Mouse (Mus musculus) embryo, embryonic 10 days (tissue): ENCODE results near the gene Coro2a.
A peak's percentile ranks its signal among the peaks of the same experiment; 100 is the strongest.

Experiments used
- DNase-seq: peaks from one replicate; pipeline ENCODE4 v3.0.0-alpha.2; 2015; ENCODE audit warnings: low spot score

Coro2a gene

DNA sequence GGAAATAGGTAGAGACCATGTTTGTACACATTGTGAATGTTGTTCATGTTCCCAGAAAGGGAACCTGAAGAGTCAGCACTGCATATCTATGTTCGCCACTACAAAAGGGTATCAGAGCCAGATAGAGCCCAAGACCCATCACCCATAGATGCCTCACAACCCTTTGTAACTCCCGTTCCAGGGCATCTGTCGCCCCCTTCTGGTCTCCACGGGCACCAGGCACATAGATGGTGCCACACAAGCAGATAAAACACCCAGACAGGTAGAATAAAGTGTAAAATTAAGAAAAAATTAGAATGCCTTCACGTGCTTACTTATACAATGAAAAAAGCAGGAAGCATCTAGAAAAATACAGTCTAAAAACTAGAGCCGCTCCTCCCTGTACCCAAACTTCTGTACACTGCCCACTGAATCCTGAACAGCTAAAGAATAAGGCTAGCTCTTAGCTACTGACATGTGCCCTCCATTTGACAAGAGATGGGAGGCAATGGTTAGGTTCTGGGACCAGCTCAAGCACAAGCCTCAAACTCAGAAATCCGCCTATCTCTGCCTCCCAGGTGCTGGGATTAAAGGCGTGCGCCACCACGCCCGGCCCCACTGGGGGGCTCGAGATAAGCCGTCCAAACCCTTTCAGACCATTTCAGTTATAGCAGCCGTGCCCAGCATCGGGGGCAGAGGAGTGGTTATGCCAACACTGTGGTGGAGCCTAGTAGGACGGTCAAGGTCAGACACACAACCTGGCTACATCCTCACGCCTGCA is 75.0 kb downstream of the Coro2a start:
- DNase-seq: no peak

DNA sequence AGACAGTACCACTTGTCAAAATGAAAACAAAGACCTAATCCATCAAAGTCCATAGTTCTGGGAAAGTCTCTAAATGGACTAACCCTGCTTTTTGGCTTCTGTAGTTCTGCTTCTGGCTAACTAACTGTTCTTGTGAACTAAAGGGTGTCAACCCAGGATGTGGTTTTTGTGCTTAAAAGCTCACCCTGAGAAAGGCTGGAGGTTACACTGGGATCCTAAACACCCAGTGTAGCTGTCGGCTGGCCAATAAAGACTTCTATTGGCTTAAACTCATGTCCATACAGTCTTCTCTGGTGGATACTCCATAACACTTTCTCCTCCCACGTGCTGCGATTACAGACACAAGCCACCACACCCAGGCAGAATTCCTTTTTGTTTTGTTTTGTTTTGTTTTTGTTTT is 75.8 kb downstream of the Coro2a start:
- DNase-seq: no peak

DNA sequence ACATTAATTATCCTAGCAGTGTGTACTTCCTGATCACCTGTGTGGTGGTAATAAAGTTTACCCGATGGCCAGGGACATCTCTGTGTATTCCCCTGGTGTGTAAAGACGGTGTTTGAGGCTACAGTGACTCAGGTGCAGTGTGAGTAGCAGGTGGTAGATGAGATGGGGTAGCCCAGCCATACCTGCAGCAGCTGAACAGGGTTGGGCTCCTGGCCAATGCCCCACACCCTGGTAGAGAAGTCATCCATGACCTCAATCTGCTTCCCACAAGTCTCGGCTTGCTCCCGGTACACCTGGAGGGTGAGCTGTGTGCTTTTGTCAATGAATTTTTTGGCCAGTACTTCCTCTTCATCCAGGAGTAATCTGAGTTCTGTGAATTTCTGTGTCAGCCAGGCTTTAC is 78.7 kb downstream of the Coro2a start:
- DNase-seq: no peak

DNA sequence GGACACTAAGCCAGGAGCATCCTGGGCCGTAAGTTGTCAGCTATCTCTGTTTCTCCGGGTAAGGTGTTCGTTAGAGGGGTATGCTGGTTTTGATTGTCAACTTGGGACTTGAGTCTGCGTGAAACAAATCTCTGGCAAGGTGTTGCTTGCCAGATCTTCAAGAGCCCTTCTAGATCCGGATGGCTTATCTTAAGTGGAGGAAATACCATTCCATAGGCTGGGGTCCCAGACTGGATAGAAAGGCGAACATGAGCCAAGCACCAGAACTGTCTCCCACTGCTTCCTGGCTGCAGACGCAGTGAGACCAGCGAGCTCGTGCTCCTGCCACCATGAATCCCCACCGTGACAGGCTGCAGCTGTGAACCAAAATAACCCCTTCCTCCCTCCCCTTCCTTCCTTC is 80.5 kb downstream of the Coro2a start:
- no peak for DNase-seq

DNA sequence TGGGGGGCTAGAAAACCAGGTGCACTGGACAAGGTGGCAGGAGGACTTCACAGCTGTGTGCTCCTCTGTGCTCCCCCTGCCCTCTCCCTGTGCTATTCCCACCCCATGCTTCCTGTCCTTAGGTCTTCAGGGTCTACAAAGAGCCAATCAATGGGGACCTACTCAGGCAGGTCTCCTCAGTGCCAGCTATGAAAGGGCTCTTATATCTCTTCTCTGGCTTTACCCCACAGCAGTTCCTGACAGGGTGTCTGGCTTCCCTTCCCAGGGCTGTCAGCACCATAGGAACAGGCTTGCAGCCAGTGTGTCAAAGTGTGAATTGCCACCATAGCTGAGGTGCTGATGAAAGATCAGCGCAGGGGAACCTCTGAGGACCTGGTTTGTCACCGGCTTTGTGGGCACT is 81.5 kb downstream of the Coro2a start:
- no peak for DNase-seq

DNA sequence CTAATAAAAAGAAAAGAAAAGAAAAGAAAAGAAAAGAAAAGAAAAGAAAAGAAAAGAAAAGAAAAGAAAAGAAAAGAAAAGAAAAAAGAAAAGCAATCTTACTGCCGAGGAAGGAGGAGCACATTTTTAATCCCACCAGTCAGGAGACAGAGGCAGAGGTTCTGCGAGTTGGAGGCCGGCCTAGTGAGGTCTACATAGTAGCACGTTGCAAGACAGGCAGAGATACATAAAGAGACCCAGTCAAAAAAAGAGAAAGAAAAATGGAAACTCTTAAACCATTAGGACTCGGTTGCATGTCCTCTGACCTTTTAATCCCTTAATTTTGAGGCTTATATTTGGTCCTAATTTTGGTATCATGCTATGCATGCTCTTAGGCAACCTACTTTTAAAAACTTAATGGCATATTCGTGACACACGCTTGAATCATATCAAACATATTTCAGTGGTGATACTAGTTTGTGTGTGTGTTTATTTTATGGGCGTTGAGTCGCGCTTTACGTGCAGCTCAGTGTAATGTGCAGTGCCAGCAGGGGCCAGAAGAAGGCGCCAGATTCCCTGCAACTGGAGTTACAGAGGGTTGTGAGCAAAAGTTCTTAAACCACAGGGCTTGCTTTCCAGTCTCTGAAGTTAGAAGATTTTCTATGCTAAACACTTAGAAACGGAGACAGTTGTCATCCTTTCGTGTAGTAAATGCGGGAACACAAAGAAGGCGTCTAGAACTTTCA is 94.1 kb downstream of the Coro2a start:
- peak; percentile 81 for DNase-seq

DNA sequence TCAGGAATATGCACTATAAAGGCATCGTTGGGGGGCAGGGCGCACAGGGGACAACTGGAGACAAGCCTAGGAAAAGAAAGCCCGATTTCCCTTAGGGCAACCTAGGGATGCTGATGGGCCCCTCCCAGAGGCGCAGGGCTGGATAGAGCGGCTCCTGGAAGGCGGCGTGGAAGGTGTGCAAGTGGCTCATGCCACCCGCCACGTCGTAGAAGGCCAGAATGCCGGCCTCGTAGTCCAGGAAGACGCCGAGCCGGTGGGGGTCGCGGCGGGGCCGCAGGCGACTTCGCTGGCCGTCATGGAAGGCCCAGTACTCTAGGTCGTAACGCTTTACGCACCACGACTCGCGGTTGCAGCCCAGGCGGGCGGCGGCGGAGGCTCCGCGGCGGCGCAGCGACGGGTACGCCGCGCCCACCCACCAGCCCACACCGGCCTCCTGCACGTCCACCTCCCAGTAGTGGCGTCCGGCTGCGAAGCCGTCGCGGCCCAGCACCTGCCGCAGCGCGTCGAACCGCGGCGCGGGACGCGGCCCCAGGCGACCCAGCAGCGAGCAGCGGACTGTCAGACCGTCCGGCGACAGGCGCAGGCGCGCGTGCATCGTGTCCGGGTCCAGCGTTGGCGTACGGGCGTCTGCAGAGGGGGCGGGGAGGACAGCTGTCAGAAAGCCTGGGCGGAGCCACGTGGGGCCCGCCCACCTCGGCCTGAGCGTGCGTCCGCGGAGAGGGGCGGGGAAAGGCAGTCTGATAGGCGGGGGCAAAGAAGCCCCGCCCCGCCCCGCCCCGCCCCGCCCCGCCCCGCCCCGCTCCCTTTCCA is 95.0 kb downstream of the Coro2a start:
- peak; percentile 94 for DNase-seq

DNA sequence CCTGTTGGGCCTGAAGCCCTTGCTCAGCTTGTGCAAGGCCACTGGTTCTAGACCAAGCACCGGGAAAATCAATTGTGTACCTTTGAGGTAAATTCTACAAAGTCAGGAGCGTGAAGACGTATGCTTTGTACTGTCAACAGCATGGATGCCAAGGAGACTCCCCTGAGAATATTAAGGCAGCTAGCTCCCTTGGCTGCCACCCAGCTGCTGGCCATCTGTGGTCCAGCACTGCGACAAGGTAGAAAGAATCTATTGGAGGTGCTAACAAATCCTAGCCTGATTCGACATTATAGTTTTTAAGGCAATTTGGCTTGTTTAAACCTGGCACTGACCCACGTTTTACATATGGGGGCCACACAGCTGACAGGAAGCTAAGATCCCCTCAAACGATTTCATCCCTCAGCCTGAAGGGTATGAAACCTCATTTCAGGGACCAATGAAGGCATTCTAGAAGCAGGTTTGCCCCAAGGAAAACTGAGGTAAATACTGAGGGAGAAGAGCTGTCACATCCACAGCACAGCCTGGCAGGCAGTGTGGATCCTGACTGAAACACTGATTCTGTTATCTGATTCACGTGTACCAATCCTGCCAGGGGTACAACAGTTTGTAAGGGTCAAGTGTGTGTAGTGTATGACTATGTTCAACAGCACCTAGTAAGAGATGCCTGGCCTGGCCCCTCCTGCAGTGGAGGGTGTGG is 96.5 kb downstream of the Coro2a start:
- DNase-seq: no peak

DNA sequence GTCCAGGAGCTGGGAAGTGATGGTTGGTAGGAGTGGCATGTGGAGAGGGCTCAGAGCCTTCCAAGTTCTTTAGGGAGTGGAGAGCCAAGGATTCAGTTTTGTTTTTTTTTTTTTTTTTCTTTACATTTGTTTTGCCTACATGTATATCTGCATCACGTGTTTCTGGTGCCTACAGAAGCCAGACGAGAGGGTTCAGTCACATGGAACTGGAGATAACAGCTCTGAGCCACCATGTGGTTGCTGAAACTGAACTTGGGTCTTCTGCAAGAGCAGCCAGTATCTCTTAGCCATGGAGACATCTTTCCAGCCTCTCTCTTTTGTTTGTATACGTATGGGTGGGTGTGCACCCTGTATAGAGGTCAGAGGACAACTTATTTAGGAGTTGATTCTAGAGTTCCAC is 98.1 kb downstream of the Coro2a start:
- DNase-seq: no peak

DNA sequence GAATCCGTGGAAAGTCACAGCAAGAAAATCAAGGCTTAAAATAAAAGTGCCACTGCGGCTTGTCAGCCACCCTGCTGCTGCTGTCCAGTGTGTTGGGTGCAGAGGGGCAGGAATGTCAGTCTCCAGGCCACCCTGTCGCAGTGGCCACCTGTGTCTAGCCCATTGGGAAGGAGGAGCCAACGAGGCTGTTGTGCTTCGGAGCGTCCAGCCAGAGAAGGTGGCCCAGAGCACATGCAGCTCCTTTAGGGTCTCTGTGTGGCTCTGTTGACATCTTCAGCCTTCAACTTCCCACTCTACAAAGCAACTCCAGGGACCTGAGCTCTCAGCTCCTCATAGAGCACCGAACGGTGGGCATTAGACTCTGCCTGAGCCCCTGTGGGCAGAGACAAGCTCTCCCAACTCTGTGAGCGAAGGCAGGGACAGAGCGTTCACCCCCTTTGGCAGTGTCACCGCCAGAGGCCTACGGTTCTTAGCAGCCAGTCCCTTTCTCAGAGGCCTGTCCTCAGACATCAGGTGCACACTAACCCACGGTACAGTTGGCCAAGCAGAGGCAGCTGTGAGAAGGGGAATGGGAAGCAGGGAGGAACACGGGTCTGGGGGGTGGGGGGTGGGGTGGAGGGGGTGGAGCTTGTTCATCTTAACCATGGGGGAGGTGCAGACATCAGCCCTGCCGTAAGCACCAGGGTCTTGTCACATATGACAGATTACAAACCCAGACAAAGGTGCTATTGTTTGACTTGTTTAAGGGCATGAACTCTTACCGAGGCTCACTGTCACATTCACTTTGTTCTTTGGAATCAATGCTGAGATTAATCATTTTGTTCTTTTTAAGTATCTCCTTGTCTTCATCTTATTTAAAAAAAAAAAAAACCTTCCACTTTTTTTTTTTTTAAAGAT is 99.1 kb downstream of the Coro2a start:
- DNase-seq: peak; percentile 48

DNA sequence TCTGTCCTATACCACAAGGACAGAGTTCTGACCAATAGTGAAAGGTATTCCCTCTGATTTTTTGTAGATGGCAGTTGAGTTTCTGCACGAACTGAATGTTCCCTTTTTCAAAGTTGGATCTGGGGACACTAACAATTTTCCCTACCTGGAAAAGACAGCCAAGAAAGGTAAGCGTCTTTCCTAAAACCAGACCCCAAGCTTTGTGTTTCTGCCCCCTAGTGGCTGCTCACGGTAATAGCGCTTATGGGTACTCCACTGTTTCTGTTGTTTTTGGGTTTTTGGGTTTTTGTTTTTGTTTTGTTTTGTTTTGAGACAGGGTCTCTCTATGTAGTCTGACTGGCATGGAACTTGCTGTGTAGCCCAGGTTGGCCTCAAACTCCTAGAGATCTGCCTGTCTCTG is 103.0 kb downstream of the Coro2a start:
- peak; percentile 53 for DNase-seq

DNA sequence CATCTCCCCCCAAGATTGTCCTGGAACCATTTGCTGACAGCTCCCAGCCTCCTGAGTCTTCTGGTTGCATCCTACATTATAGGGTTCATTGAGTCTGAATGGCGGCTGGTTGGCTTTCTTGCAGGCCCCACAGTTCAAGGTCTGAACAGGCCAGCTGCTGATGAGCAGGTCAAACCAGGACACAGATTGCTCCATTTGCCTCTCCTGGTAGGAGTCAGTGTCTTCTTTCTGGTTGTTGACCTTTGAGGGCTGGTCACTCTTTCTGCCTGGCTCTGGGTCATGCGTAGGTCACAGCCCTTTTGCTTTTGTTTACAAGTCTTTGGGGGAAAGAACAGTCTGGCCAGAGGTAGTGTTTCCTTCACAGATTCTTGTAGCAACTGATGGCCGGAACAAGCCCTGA is 103.5 kb downstream of the Coro2a start:
- DNase-seq: peak; percentile 70

DNA sequence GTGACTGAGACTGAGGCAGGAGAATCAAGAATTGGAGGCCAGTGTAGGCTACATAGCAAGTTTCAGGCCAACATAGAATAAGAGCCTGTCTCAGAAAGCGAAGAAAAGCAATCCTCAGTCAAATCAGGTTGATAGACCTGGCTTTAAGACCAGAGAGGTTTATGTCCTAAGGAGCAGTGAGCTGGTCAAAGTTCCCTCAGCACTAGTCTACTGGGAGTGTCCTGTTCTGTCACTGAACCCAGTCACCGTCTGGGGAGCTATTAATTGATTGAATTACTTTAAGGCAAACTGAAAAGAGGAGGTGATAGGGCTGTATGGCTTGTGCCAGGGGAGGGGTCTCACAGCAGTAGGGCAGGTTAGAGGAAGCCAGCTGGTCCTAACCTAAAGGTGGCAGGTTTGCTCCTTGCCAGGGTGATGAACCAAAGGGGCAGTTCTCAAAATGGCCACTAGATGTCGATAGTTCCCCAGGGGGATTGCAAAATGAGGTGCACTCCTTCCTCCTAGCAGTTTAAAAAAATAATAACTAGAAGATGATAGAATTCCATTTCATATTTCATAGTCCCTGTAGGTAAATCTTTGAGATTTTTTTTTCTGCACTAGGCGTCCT is 104.6 kb downstream of the Coro2a start:
- DNase-seq: peak; percentile 71

DNA sequence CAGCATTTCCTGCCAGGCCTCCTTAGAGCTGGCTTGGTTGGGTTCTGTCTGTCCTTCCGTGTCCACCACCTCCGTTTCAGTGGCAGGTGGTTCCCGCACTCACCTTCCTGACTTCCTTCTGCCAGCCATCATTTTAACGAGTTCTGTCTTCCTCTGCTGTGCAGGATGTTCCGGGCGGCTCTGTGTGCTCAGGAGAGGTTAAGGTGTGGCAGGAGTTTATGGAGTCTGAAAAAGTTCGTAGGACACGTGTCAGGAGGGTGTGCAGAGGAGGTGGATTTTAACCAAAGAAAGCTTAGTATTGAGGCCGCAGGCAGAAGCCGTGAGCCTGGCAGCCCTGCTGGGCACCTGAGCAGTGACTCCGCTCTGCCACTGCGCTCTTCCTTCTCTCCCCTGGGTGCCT is 106.5 kb downstream of the Coro2a start:
- no peak for DNase-seq

DNA sequence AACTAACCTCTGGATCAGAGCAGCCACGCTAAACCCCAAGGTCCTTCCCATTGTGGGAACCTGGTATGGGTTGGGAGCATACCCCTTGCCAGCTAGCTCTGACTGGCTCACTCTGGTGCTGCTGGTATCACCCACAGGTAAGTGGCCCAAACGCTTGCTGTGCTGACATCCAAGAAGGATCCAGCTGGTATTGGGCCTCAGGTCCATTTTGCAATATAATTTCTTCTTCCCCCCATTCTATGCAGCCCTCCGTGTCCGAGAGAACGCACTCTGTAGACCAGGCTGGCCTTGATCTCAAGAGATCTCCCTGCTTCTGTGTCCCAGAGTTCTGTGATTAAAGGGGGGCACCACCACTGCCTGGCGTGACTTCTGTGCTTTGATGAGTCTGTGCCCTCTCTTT is 108.9 kb downstream of the Coro2a start:
- DNase-seq: no peak

DNA sequence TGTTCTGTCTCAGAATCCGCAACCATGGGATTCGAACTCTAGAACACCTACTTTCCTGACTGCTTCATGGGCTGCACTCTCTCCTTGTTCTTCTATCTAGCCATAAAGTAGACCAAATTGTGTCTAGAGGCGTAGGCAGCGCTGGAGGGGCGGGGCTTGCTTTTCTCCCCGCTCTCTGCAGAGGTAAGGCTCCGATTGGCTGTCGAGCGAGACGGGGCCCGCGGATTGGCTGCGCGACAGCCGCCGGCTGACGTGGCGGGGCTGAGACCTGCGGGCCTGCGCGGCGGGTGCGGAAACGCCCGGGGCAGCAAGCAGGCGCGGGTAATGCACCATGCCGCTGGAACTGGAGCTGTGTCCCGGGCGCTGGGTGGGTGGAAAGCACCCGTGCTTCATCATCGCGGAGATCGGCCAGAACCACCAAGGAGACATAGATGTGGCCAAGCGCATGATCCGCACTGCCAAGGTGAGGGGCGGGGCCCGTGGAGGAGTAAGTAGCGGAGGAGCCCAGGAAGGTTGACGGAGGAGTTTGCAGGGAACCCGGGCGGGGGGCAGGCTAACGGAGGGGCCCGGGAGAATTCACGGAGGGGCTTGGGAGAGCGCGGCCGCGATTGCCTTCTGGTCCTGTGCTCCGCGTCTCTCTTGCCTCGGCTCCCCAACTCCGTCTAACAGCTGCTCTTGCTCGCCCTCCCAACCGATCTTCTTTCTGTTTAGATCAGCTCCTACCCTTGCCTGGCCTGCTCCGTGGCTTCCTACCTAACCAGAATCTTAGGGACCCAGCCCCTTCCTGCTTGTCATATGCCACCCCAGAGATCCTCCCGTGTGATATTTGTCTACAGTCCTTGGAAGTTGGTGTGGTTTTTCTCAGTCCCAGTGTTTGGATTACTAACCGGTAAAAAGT is 112.7 kb downstream of the Coro2a start, which contains the start of gene Nans:
Gene Nans (plus strand): TSS at position 221 of the 898 bp plus-strand sequence.
- peak; percentile 95 for DNase-seq

DNA sequence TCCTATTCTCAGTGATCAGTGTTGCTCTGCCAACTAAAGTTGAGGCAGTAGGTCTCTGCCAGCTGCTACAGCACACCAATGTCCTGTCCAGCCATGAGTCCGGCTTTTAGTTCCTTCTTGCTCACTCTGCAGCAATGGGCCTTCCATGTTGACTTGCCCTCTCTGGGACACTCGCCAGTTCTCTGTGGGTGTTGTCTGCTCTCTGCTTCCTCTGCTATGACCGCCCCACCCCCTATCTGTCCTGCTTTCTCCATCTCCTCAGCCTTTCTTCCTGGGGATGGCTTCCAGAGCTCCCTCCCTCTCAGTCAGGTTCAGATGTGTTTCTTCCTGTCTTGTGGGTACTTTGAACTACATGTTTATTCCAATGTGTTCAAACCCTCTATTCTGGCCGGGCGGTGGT is 114.7 kb downstream of the Coro2a start:
- DNase-seq: no peak
